Mouse (Mus musculus) MEL (cell line): ENCODE results near the gene Chrd. TPM values are rescaled to one million over a fixed set of nuclear protein-coding genes. Genes with fewer than 3 reads are reported as not detected.

ENCODE experiments used
- DNase-seq: peaks from one replicate; pipeline ENCODE4 v3.0.0; 2011; ENCODE audit warnings: low read depth, low spot score
- H3K27ac ChIP-seq: 2 replicates; pipeline ENCODE4 v1.5.1; 2012; ENCODE audit warnings: low read depth, mild to moderate bottlenecking, control low read depth, low read length, moderate library complexity; ENCODE audit not compliant: control insufficient read depth
- H3K27me3 ChIP-seq, 2 experiments: fragments of 150-350 bp in 1 of 2; sonication (generic) in 1 of 2; 2 replicates each; pipeline ENCODE4 v1.6.1; 2012; ENCODE audit warnings: low read length in 2 of 2, mild to moderate bottlenecking in 2 of 2, improper control_type of control experiment in 1 of 2, moderate library complexity in 1 of 2; ENCODE audit not compliant: insufficient read depth in 2 of 2, control insufficient read depth in 1 of 2
- H3K36me3 ChIP-seq, 2 experiments: 2 replicates each; pipeline ENCODE4 v1.6.1; 2012 to 2014; ENCODE audit warnings: low read length in 2 of 2, improper control_type of control experiment in 1 of 2, inconsistent platforms in 1 of 2, mild to moderate bottlenecking in 1 of 2; ENCODE audit not compliant: insufficient read depth in 2 of 2, control insufficient read depth in 1 of 2
- H3K4me1 ChIP-seq, 2 experiments: fragments of 150-350 bp in 1 of 2; sonication (generic) in 1 of 2; 2 replicates each; pipeline ENCODE4 v1.6.1; 2012; ENCODE audit warnings: low read length in 2 of 2, improper control_type of control experiment in 1 of 2, mild to moderate bottlenecking in 1 of 2; ENCODE audit not compliant: insufficient read depth in 2 of 2, control insufficient read depth in 1 of 2
- H3K4me3 ChIP-seq, 2 experiments: fragments of 150-350 bp in 1 of 2; sonication (generic) in 1 of 2; 2 replicates each; pipeline ENCODE4 v1.5.1; 2012; ENCODE audit warnings: low read depth in 2 of 2, low read length in 2 of 2, mild to moderate bottlenecking in 2 of 2, moderate library complexity in 2 of 2, control low read depth in 1 of 2, improper control_type of control experiment in 1 of 2; ENCODE audit not compliant: control insufficient read depth in 1 of 2, insufficient read depth in 1 of 2
- H3K79me2 ChIP-seq: 2 replicates; pipeline ENCODE4 v1.6.1; 2012; ENCODE audit warnings: mild to moderate bottlenecking, low read length, moderate library complexity; ENCODE audit not compliant: control insufficient read depth, poor library complexity, insufficient read depth
- H3K9ac ChIP-seq: 2 replicates; pipeline ENCODE4 v1.6.1; 2012; ENCODE audit warnings: low read depth, mild to moderate bottlenecking, control low read depth, low read length, moderate library complexity; ENCODE audit not compliant: control insufficient read depth, poor library complexity, severe bottlenecking
- H3K9me3 ChIP-seq: fragments of 150-350 bp; sonication (generic); replicated peaks from 2 replicates; pipeline ENCODE4 v1.6.1; 2012; ENCODE audit warnings: mild to moderate bottlenecking, low read length, improper control_type of control experiment, moderate library complexity; ENCODE audit not compliant: insufficient read depth
- BHLHE40 ChIP-seq: IDR thresholded peaks from 2 replicates; pipeline ENCODE4 v1.6.1; 2012; ENCODE audit warnings: low read depth, mild to moderate bottlenecking, inconsistent platforms, low read length, improper control_type of control experiment, borderline replicate concordance
- CHD1 ChIP-seq: IDR thresholded peaks from 2 replicates; pipeline ENCODE4 v1.6.1; 2012; ENCODE audit warnings: low read depth, mild to moderate bottlenecking, inconsistent platforms, low read length, improper control_type of control experiment
- CTCF ChIP-seq, 3 experiments: IDR thresholded peaks in 2 of 3; conservative IDR thresholded peaks in 1 of 3; 2 replicates each; pipeline ENCODE4 v1.5.1; 2011 to 2012; ENCODE audit warnings: low read length in 3 of 3, low read depth in 2 of 3, mild to moderate bottlenecking in 2 of 3, improper control_type of control experiment in 1 of 3, inconsistent platforms in 1 of 3, mixed read lengths in 1 of 3, moderate library complexity in 1 of 3; ENCODE audit not compliant: control insufficient read depth in 1 of 3, insufficient read depth in 1 of 3, poor library complexity in 1 of 3, severe bottlenecking in 1 of 3
- E2F4 ChIP-seq: IDR thresholded peaks from 2 replicates; pipeline ENCODE4 v1.6.1; 2011; ENCODE audit warnings: low read depth, low read length, improper control_type of control experiment, borderline replicate concordance
- ELF1 ChIP-seq: IDR thresholded peaks from 2 replicates; pipeline ENCODE4 v1.6.1; 2014; ENCODE audit warnings: low read depth, mild to moderate bottlenecking, inconsistent platforms, low read length, improper control_type of control experiment, moderate library complexity
- GATA1 ChIP-seq: IDR thresholded peaks from 2 replicates; pipeline ENCODE4 v1.6.1; 2011; ENCODE audit warnings: low read depth, low read length, improper control_type of control experiment
- HCFC1 ChIP-seq: IDR thresholded peaks from 2 replicates; pipeline ENCODE4 v1.6.1; 2012; ENCODE audit warnings: low read depth, mild to moderate bottlenecking, inconsistent platforms, low read length, improper control_type of control experiment, moderate library complexity
- JUND ChIP-seq: IDR thresholded peaks from 2 replicates; pipeline ENCODE4 v1.6.1; 2011; ENCODE audit warnings: low read depth, mild to moderate bottlenecking, improper control_type of control experiment, low read length
- MAFK ChIP-seq: IDR thresholded peaks from 2 replicates; pipeline ENCODE4 v1.6.1; 2011; ENCODE audit warnings: low read depth, mild to moderate bottlenecking, low read length, improper control_type of control experiment, borderline replicate concordance
- MYC ChIP-seq: IDR thresholded peaks from 2 replicates; pipeline ENCODE4 v1.6.1; 2011; ENCODE audit warnings: low read depth, mild to moderate bottlenecking, low read length, improper control_type of control experiment, moderate library complexity
- NRF1 ChIP-seq: IDR thresholded peaks from 2 replicates; pipeline ENCODE4 v1.6.1; 2014; ENCODE audit warnings: low read depth, mild to moderate bottlenecking, inconsistent platforms, low read length, improper control_type of control experiment, moderate library complexity; ENCODE audit not compliant: poor library complexity, insufficient read depth, severe bottlenecking
- POLR2AphosphoS2 ChIP-seq: IDR thresholded peaks from 2 replicates; pipeline ENCODE4 v1.6.1; 2011; ENCODE audit warnings: low read length, improper control_type of control experiment
- POLR2AphosphoS5 ChIP-seq: IDR thresholded peaks from 2 replicates; pipeline ENCODE4 v1.6.1; 2012; ENCODE audit warnings: low read depth, borderline replicate concordance, mild to moderate bottlenecking, inconsistent platforms, low read length, moderate library complexity, mixed read lengths
- RCOR1 ChIP-seq: IDR thresholded peaks from 2 replicates; pipeline ENCODE4 v1.6.1; 2012; ENCODE audit warnings: low read depth, mild to moderate bottlenecking, inconsistent platforms, low read length, improper control_type of control experiment
- SMC3 ChIP-seq: IDR thresholded peaks from 2 replicates; pipeline ENCODE4 v1.6.1; 2011; ENCODE audit warnings: low read depth, low read length, improper control_type of control experiment
- TBP ChIP-seq: IDR thresholded peaks from 2 replicates; pipeline ENCODE4 v1.8.0; 2011; ENCODE audit warnings: low read depth, low read length, improper control_type of control experiment
- TCF12 ChIP-seq: IDR thresholded peaks from 2 replicates; pipeline ENCODE4 v1.6.1; 2014; ENCODE audit warnings: low read depth, mild to moderate bottlenecking, inconsistent platforms, low read length, improper control_type of control experiment, moderate library complexity
- USF2 ChIP-seq, 2 experiments: IDR thresholded peaks; 2 replicates each; pipeline ENCODE4 v1.6.1; 2011 to 2012; ENCODE audit warnings: improper control_type of control experiment in 2 of 2, low read length in 2 of 2, borderline replicate concordance in 1 of 2, inconsistent platforms in 1 of 2, low read depth in 1 of 2, mild to moderate bottlenecking in 1 of 2; ENCODE audit not compliant: insufficient read depth in 1 of 2
- ZMIZ1 ChIP-seq: IDR thresholded peaks from 2 replicates; pipeline ENCODE4 v1.6.1; 2012; ENCODE audit warnings: low read depth, mild to moderate bottlenecking, inconsistent platforms, low read length, improper control_type of control experiment, moderate library complexity
- ZNF384 ChIP-seq: IDR thresholded peaks from 2 replicates; pipeline ENCODE4 v1.6.1; 2012; ENCODE audit warnings: low read depth, mild to moderate bottlenecking, inconsistent platforms, low read length, improper control_type of control experiment
- polyA plus RNA-seq, 2 experiments: library from polyadenylated mRNA; stranded (reverse) in 1 of 2; unstranded in 1 of 2; fragments of >175 nt in 1 of 2; fragments of >200 nt in 1 of 2; gene quantifications; 2 replicates each; pipeline versions ENCODE4 v1.2.1 to v1.2.4; 2012; ENCODE audit warnings: low replicate concordance in 2 of 2, low read depth in 1 of 2; ENCODE audit not compliant: insufficient read length in 2 of 2, insufficient read depth in 1 of 2, missing spikeins in 1 of 2
- total RNA-seq: library from RNA; depleted of rRNA; stranded (reverse); fragments of 300-350 nt; gene quantifications from 2 replicates; pipeline ENCODE4 v1.2.3, GENCODE M21; 2012

Chrd gene
- total and polyA plus RNA-seq, 3 experiments, result not detected

DNA sequence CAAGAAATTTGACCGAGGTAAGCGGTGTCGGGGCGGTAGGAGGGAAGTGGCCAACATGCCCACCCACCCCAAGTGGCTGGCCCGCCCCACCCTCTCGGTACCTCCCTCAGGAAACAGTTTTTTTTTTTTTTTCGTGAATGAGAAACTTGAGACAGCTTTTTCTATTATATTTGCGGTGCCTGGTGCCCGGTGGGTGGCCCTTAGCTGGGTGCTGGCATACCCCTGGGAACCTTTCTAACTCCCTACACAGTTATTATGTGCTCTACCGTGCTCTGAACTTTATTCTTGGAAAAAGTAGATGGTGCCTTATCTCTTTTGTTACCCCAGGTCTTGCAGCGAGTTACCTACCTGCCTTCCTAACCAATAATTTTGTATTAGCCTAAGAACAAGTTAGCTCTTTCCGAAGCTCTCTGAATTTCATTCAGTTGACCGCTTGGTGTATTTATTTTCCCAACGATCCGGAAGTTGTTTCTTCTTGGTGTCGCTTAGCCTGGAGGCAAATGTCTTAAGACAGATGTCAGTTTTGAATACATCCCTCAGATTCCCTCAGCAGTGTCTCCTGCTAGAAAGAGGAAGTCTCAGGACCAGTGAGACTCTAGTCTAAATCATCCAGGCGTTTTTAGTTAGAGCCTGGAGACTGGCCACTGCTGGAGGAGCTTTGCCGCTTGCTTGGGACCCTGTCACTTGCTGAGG, 14.8 kb upstream of the Chrd start:
- peaks cover 0 to 9% of the 10 kb centered on the region in 2 experiments; a peak in 3 of 4 replicates for H3K36me3 ChIP-seq
- H3K9me3 ChIP-seq, result no peaks in the 10 kb centered on the region
- H3K4me3 ChIP-seq, result peak overlapping the region; percentile 87 to 89
- H3K4me1 ChIP-seq, result peaks cover 0 to 14% of the 10 kb centered on the region in 2 experiments; a peak in 3 of 4 replicates
- H3K9ac ChIP-seq, result peak overlapping the region; percentile 89
- TF ChIP-seq POLR2AphosphoS2, result no peak
- no peak; the same call in 1 of the 2 replicates for TF ChIP-seq ZMIZ1
- TF ChIP-seq CTCF (IDR thresholded peaks at IDR 0.05 in 2 of 3, conservative IDR thresholded peaks at IDR 0.05 in 1 of 3; ENCODE audit: control insufficient read depth in 1 of 3, insufficient read depth in 1 of 3, low read depth in 2 of 3, low read length in 3 of 3, poor library complexity in 1 of 3, severe bottlenecking in 1 of 3), result no peak
- no peak for TF ChIP-seq POLR2AphosphoS5
- 0 out of 2 replicates have a peak, but pooled peaks have one; percentile 55 for TF ChIP-seq CHD1
- TF ChIP-seq BHLHE40, result no peak
- TF ChIP-seq SMC3, result no peak; the same call in 1 of the 2 replicates
- no peak for TF ChIP-seq GATA1
- 0 out of 2 replicates have a peak, but pooled peaks have one; percentile 5 for TF ChIP-seq TCF12
- no peak for TF ChIP-seq ELF1
- TF ChIP-seq NRF1, result no peak
- TF ChIP-seq JUND, result no peak
- TF ChIP-seq TBP, result peak; percentile 1; the same call in 1 of the 2 replicates
- peak; percentile 92 for TF ChIP-seq ZNF384
- TF ChIP-seq MYC, result no peak
- no peak; the same call in none of the 2 replicates for TF ChIP-seq RCOR1
- no peak for TF ChIP-seq E2F4
- TF ChIP-seq HCFC1, result no peak
- TF ChIP-seq MAFK, result no peak
- TF ChIP-seq USF2 (IDR thresholded peaks at IDR 0.05; ENCODE audit: borderline replicate concordance in 1 of 2, insufficient read depth in 1 of 2, low read depth in 1 of 2, low read length in 2 of 2), result no peak
- H3K27me3 ChIP-seq, result no peaks in the 10 kb centered on the region
- H3K79me2 ChIP-seq, result peaks cover 7% of the 10 kb centered on the region
- H3K27ac ChIP-seq, result peak overlapping the region; percentile 88
- peak; percentile 82 for DNase-seq
